Mouse (Mus musculus): ENCODE measurements around the gene Golga5. TPM values are rescaled to one million over a fixed set of nuclear protein-coding genes. Genes with fewer than 3 reads are reported as not detected.

The Golga5 gene
- polyA plus RNA-seq, 1 experiment from 2014 or later = 31.5 TPM

GRCm38 (mm10) chr12:102524760-102525159 lies 55.8 kb downstream of the Golga5 start:
- no peaks in the 10 kb centered on the region for H3K9me3 ChIP-seq (ENCODE audit: control insufficient read depth, low read length)
- 24% methylated on average over 6 of the region's 6 CpGs for WGBS
- DNase-seq (ENCODE audit: low spot score) = peak; percentile 61
- no peaks in the 10 kb centered on the region for H3K36me3 ChIP-seq (ENCODE audit: control insufficient read depth, insufficient read depth, low read length)
- no peak overlapping the region for H3K4me3 ChIP-seq (ENCODE audit: low read depth, low read length)
- H3K27ac ChIP-seq (ENCODE audit: low read depth) = no peak overlapping the region
- H3K4me2 ChIP-seq (ENCODE audit: low read length) = no peak overlapping the region
- no peak for ATAC-seq (replicated peaks; ENCODE audit: low FRiP score, low TSS enrichment, low read depth)
- H3K4me1 ChIP-seq (replicated peaks; ENCODE audit: control insufficient read depth, insufficient read depth, low read length) = peaks cover 6% of the 10 kb centered on the region; the same call in 1 of the 2 replicates
- H3K9ac ChIP-seq (ENCODE audit: low read length) = no peak overlapping the region
- no peaks in the 10 kb centered on the region for H3K27me3 ChIP-seq (replicated peaks; ENCODE audit: control insufficient read depth, insufficient read depth, low read length)

- DNase-seq (ENCODE audit: low spot score) (no peak), ATAC-seq (replicated peaks; ENCODE audit: low FRiP score, low TSS enrichment, low read depth) (no peak)
- H3K9ac ChIP-seq (ENCODE audit: low read length) = no peak overlapping the region
- H3K36me3 ChIP-seq (ENCODE audit: control insufficient read depth, insufficient read depth, low read length) = no peaks in the 10 kb centered on the region
- no peaks in the 10 kb centered on the region for H3K9me3 ChIP-seq (ENCODE audit: control insufficient read depth, low read length)
- WGBS = 60% methylated on average over 5 of the region's 5 CpGs
- H3K27ac ChIP-seq (ENCODE audit: low read depth) = no peak overlapping the region
- no peak overlapping the region for H3K4me3 ChIP-seq (ENCODE audit: low read depth, low read length)
- H3K27me3 ChIP-seq (replicated peaks; ENCODE audit: control insufficient read depth, insufficient read depth, low read length) = no peaks in the 10 kb centered on the region
- no peaks in the 10 kb centered on the region for H3K4me1 ChIP-seq (replicated peaks; ENCODE audit: control insufficient read depth, insufficient read depth, low read length)
- H3K4me2 ChIP-seq (ENCODE audit: low read length) = no peak overlapping the region
These were observed 59.1 kb downstream of the Golga5 start for GRCm38 (mm10) chr12:102527989-102528388.

GRCm38 (mm10) chr12:102535796-102536195 lies 66.9 kb downstream of the Golga5 start:
- ATAC-seq (replicated peaks; ENCODE audit: low FRiP score, low TSS enrichment, low read depth) (no peak), DNase-seq (ENCODE audit: low spot score) (no peak)
- Histone ChIP-seq H3K27ac (ENCODE audit: low read depth) (no peak overlapping the region), H3K4me3 (ENCODE audit: low read depth, low read length) (no peak overlapping the region), H3K27me3 (replicated peaks; ENCODE audit: control insufficient read depth, insufficient read depth, low read length) (no peaks in the 10 kb centered on the region), H3K9ac (ENCODE audit: low read length) (no peak overlapping the region), H3K4me1 (replicated peaks; ENCODE audit: control insufficient read depth, insufficient read depth, low read length) (no peaks in the 10 kb centered on the region), H3K36me3 (ENCODE audit: control insufficient read depth, insufficient read depth, low read length) (no peaks in the 10 kb centered on the region), H3K9me3 (ENCODE audit: control insufficient read depth, low read length) (no peaks in the 10 kb centered on the region), H3K4me2 (ENCODE audit: low read length) (no peak overlapping the region)
- WGBS = 63% methylated on average over 1 of the region's 1 CpGs

- ATAC-seq (replicated peaks; ENCODE audit: low FRiP score, low TSS enrichment, low read depth) (no peak), DNase-seq (ENCODE audit: low spot score) (no peak)
- no peak overlapping the region for H3K27ac ChIP-seq (ENCODE audit: low read depth)
- 55% methylated on average over 8 of the region's 8 CpGs for WGBS
- no peak overlapping the region for H3K9ac ChIP-seq (ENCODE audit: low read length)
- no peaks in the 10 kb centered on the region for H3K9me3 ChIP-seq (ENCODE audit: control insufficient read depth, low read length)
- H3K4me1 ChIP-seq (replicated peaks; ENCODE audit: control insufficient read depth, insufficient read depth, low read length) = no peaks in the 10 kb centered on the region
- H3K4me2 ChIP-seq (ENCODE audit: low read length) = no peak overlapping the region
- no peak overlapping the region for H3K4me3 ChIP-seq (ENCODE audit: low read depth, low read length)
- H3K27me3 ChIP-seq (replicated peaks; ENCODE audit: control insufficient read depth, insufficient read depth, low read length) = no peaks in the 10 kb centered on the region
- H3K36me3 ChIP-seq (ENCODE audit: control insufficient read depth, insufficient read depth, low read length) = no peaks in the 10 kb centered on the region
These were observed 71.3 kb downstream of the Golga5 start for GRCm38 (mm10) chr12:102540278-102540677.

GRCm38 (mm10) chr12:102541168-102541567 lies 72.2 kb downstream of the Golga5 start:
- H3K27me3 ChIP-seq (replicated peaks; ENCODE audit: control insufficient read depth, insufficient read depth, low read length) = no peaks in the 10 kb centered on the region
- H3K36me3 ChIP-seq (ENCODE audit: control insufficient read depth, insufficient read depth, low read length) = no peaks in the 10 kb centered on the region
- H3K4me3 ChIP-seq (ENCODE audit: low read depth, low read length) = no peak overlapping the region
- H3K9me3 ChIP-seq (ENCODE audit: control insufficient read depth, low read length) = no peaks in the 10 kb centered on the region
- ATAC-seq (replicated peaks; ENCODE audit: low FRiP score, low TSS enrichment, low read depth) (no peak), DNase-seq (ENCODE audit: low spot score) (no peak)
- H3K4me2 ChIP-seq (ENCODE audit: low read length) = no peak overlapping the region
- 96% methylated on average over 7 of the region's 7 CpGs for WGBS
- H3K27ac ChIP-seq (ENCODE audit: low read depth) = no peak overlapping the region
- no peak overlapping the region for H3K9ac ChIP-seq (ENCODE audit: low read length)
- H3K4me1 ChIP-seq (replicated peaks; ENCODE audit: control insufficient read depth, insufficient read depth, low read length) = no peaks in the 10 kb centered on the region

GRCm38 (mm10) chr12:102545122-102545521 lies 76.2 kb downstream of the Golga5 start:
- Histone ChIP-seq H3K9me3 (ENCODE audit: control insufficient read depth, low read length) (no peaks in the 10 kb centered on the region), H3K27ac (ENCODE audit: low read depth) (no peak overlapping the region), H3K4me2 (ENCODE audit: low read length) (no peak overlapping the region), H3K4me1 (replicated peaks; ENCODE audit: control insufficient read depth, insufficient read depth, low read length) (no peaks in the 10 kb centered on the region), H3K36me3 (ENCODE audit: control insufficient read depth, insufficient read depth, low read length) (no peaks in the 10 kb centered on the region), H3K27me3 (replicated peaks; ENCODE audit: control insufficient read depth, insufficient read depth, low read length) (no peaks in the 10 kb centered on the region), H3K9ac (ENCODE audit: low read length) (no peak overlapping the region), H3K4me3 (ENCODE audit: low read depth, low read length) (no peak overlapping the region)
- no peak for DNase-seq (ENCODE audit: low spot score)
- ATAC-seq (replicated peaks; ENCODE audit: low FRiP score, low TSS enrichment, low read depth) = no peak
- WGBS = 65% methylated on average over 6 of the region's 6 CpGs

Other genes starting within 250 kb of the Golga5 start
- gene Rin3, start 186.1 kb upstream of the Golga5 start, polyA plus RNA-seq (2014; fragmentation: Nextera tagmentation; extraction: Ambion mirVana) = 13.4 and 14.6 TPM in 2 replicates
- 79.6 and 82.7 TPM in 2 replicates for gene Lgmn, start 29.3 kb upstream of the Golga5 start, polyA plus RNA-seq (2014; fragmentation: Nextera tagmentation; extraction: Ambion mirVana)
- gene Chga, start 85.8 kb downstream of the Golga5 start, polyA plus RNA-seq (2014; fragmentation: Nextera tagmentation; extraction: Ambion mirVana) = 7.0 and 14.3 TPM in 2 replicates
- gene Itpk1, start 235.8 kb downstream of the Golga5 start, polyA plus RNA-seq (2014; fragmentation: Nextera tagmentation; extraction: Ambion mirVana) = 25.7 and 31.5 TPM in 2 replicates